Mouse (Mus musculus) forebrain, embryonic 15.5 days (tissue): ENCODE data around the gene Cmip. TPM values are rescaled to one million over a fixed set of nuclear protein-coding genes. Genes with fewer than 3 reads are reported as not detected.

Experiments
- ATAC-seq: fragments of 200-750 bp; cut with Nextera tagmentation; replicated peaks from 2 replicates; pipeline ENCODE4 v1.8.0; 2017; ENCODE audit warnings: mild to moderate bottlenecking, moderate TSS enrichment, moderate library complexity
- H3K27ac ChIP-seq: fragments of 300-500 bp; sonication (generic); replicated peaks from 2 replicates; pipeline ENCODE4 v1.5.1; 2015; ENCODE audit warnings: mild to moderate bottlenecking, inconsistent platforms
- H3K27me3 ChIP-seq: fragments of 300-500 bp; sonication (generic); 2 replicates; pipeline ENCODE4 v1.6.1; 2015; ENCODE audit warnings: inconsistent platforms
- H3K36me3 ChIP-seq: fragments of 300-500 bp; sonication (generic); 2 replicates; pipeline ENCODE4 v1.6.1; 2015; ENCODE audit warnings: mild to moderate bottlenecking, inconsistent platforms
- H3K4me1 ChIP-seq: fragments of 300-500 bp; sonication (generic); 2 replicates; pipeline ENCODE4 v1.6.1; 2015; ENCODE audit warnings: inconsistent platforms
- H3K4me2 ChIP-seq: fragments of 300-500 bp; sonication (generic); replicated peaks from 2 replicates; pipeline ENCODE4 v1.6.1; 2015; ENCODE audit warnings: mild to moderate bottlenecking, inconsistent platforms
- H3K4me3 ChIP-seq: fragments of 300-500 bp; sonication (generic); 2 replicates; pipeline ENCODE4 v1.5.1; 2015; ENCODE audit warnings: mild to moderate bottlenecking, inconsistent platforms
- H3K9ac ChIP-seq: fragments of 300-500 bp; sonication (generic); replicated peaks from 2 replicates; pipeline ENCODE4 v1.6.1; 2015; ENCODE audit warnings: mild to moderate bottlenecking, inconsistent platforms
- H3K9me3 ChIP-seq: fragments of 300-500 bp; sonication (generic); 2 replicates; pipeline ENCODE4 v1.6.1; 2016; ENCODE audit warnings: inconsistent platforms
- WGBS: fragments of 180-500 bp; shearing (Covaris S2); methylation state at CpG from one replicate; pipeline ENCODE4 v1.1.7; 2015; ENCODE audit warnings: mixed read lengths; 5-methylcytosine and 5-hydroxymethylcytosine counted together
- microRNA-seq: library from miRNA; unstranded; fragments of <30 nt; microRNA quantifications from one replicate; pipeline ENCODE4, GENCODE M21; 2016
- polyA plus RNA-seq: library from polyadenylated mRNA; unstranded; fragments of >200 nt; fragmentation: Nextera tagmentation; extraction: Ambion mirVana; gene quantifications from 2 replicates; pipeline ENCODE4 v1.2.1, GENCODE M21; 2015

The Cmip gene
- polyA plus RNA-seq, 1 experiment from 2014 or later = 83.8 TPM

- WGBS = 78% methylated on average over 2 of the region's 2 CpGs
- Histone ChIP-seq H3K27me3 (peaks cover 19% of the 10 kb centered on the region), H3K4me1 (peaks cover 15% of the 10 kb centered on the region), H3K4me2 (no peak overlapping the region), H3K27ac (no peak overlapping the region), H3K9me3 (no peaks in the 10 kb centered on the region), H3K9ac (no peak overlapping the region), H3K4me3 (no peak overlapping the region), H3K36me3 (no peaks in the 10 kb centered on the region)
- ATAC-seq = no peak
Observed at GRCm38 (mm10) chr8:117494874-117495273, 238.0 kb downstream of the Cmip start.

- no peak within 1 kb of the TSS for H3K27ac ChIP-seq
- no peaks in the 10 kb centered on the region for H3K36me3 ChIP-seq
- H3K4me2 ChIP-seq = peak within 1 kb of the TSS; percentile 93
- peak within 1 kb of the TSS; percentile 49 for H3K9ac ChIP-seq
- WGBS = 0% methylated on average over 59 of the region's 62 CpGs
- no peaks in the 10 kb centered on the region for H3K9me3 ChIP-seq
- H3K4me3 ChIP-seq = peak within 1 kb of the TSS; percentile 52
- peak; percentile 57 for ATAC-seq
- H3K4me1 ChIP-seq = peaks cover 15% of the 10 kb centered on the region
- H3K27me3 ChIP-seq = peaks cover 19% of the 10 kb centered on the region
Observed at GRCm38 (mm10) chr8:117498179-117498914, 241.5 kb downstream of the Cmip start, which contains the start of gene Plcg2. Gene Plcg2, plus strand, starts transcription at chr8:117498291.

- no peak overlapping the region for H3K9ac ChIP-seq
- WGBS = 17% methylated on average over 20 of the region's 20 CpGs
- no peak for ATAC-seq
Observed at GRCm38 (mm10) chr8:117498915-117499540, 242.2 kb downstream of the Cmip start.

DNA sequence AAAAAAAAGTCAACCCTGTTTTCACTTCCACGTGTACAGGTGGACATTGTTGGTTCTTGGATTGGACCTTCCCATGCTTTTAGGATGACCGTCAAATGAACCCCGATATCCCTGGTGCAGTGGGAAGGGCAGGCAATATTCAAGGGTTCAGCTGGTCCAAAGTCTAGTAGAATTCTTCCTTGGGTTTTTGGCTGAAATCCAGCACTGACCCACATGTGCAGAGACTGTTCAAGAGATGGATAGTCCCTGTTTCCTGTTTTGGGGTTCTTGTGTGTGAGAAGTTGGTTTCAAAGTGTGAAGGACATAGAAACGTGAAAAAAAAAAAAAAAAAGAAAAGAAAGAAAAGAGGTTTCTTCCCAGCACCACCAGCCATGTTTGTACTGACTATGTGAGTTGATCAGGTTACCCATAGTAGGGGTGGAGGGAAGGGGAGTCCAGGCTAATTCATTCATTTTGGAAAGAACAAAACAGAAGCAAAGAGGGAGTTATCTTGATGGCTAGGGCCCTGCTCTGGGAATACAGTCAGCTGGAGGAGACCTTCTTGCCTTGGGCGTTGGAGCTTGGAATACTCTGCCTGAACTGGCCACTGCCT, 243.5 kb downstream of the Cmip start:
- ATAC-seq = no peak
- no peak overlapping the region for H3K4me2 ChIP-seq
- H3K4me3 ChIP-seq = no peak overlapping the region
- no peaks in the 10 kb centered on the region for H3K36me3 ChIP-seq
- 85% methylated on average over 5 of the region's 5 CpGs for WGBS
- no peak overlapping the region for H3K9ac ChIP-seq
- H3K27ac ChIP-seq = no peak overlapping the region
- H3K27me3 ChIP-seq = peaks cover 19% of the 10 kb centered on the region
- peaks cover 15% of the 10 kb centered on the region for H3K4me1 ChIP-seq
- H3K9me3 ChIP-seq = no peaks in the 10 kb centered on the region

More at GRCm38 (mm10) chr8:117498915-117499540, 242.2 kb downstream of the Cmip start:
- peaks cover 19% of the 10 kb centered on the region for H3K27me3 ChIP-seq
- no peak overlapping the region for H3K27ac ChIP-seq
- no peaks in the 10 kb centered on the region for H3K9me3 ChIP-seq
- peak overlapping the region; percentile 52 for H3K4me3 ChIP-seq
- peaks cover 15% of the 10 kb centered on the region for H3K4me1 ChIP-seq
- H3K36me3 ChIP-seq = no peaks in the 10 kb centered on the region
- H3K4me2 ChIP-seq = peak overlapping the region; percentile 93

GRCm38 (mm10) chr8:117501323-117501722, 244.5 kb downstream of the Cmip start:
- Histone ChIP-seq H3K4me3 (no peak overlapping the region), H3K27ac (no peak overlapping the region), H3K9ac (no peak overlapping the region), H3K4me2 (no peak overlapping the region), H3K4me1 (peaks cover 15% of the 10 kb centered on the region), H3K36me3 (no peaks in the 10 kb centered on the region), H3K27me3 (peaks cover 19% of the 10 kb centered on the region), H3K9me3 (no peaks in the 10 kb centered on the region)
- 91% methylated on average over 6 of the region's 6 CpGs for WGBS
- no peak for ATAC-seq

- 63% methylated on average over 13 of the region's 13 CpGs for WGBS
- Histone ChIP-seq H3K4me1 (peaks cover 7% of the 10 kb centered on the region), H3K9ac (no peak overlapping the region), H3K36me3 (no peaks in the 10 kb centered on the region), H3K27me3 (peaks cover 9% of the 10 kb centered on the region), H3K4me2 (no peak overlapping the region), H3K9me3 (no peaks in the 10 kb centered on the region), H3K4me3 (no peak overlapping the region), H3K27ac (no peak overlapping the region)
- ATAC-seq = no peak
Observed at GRCm38 (mm10) chr8:117503405-117504069, 246.7 kb downstream of the Cmip start.

DNA sequence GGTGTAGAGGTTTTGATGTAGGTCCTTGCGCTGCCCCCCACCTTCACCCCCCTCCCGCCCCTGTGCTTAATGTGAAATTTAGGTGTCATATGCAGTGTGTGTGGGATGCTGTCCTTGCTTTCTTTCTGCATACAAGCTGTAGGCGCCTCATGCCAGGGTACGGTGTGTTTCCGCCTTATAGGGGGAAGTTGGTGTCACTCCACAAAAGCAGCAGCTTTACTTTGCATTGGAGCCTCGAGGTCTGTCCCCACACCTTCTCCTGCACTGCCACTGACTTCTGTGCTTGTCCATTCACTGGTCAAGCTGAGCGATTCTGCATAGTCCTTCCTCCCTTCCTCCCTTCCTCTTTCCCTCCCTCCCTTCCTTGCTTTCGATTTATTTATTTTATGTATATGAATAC, 250.8 kb downstream of the Cmip start:
- Histone ChIP-seq H3K27ac (no peak overlapping the region), H3K27me3 (no peaks in the 10 kb centered on the region), H3K36me3 (no peaks in the 10 kb centered on the region), H3K9ac (no peak overlapping the region), H3K4me3 (no peak overlapping the region), H3K4me1 (no peaks in the 10 kb centered on the region), H3K9me3 (no peaks in the 10 kb centered on the region), H3K4me2 (no peak overlapping the region)
- WGBS = 93% methylated on average over 8 of the region's 8 CpGs
- ATAC-seq = no peak

Small RNA genes lying within 50 kb of the gene (microRNA-seq; reads per million reads assigned to microRNA genes)
- gene Mir7077 = not detected
- gene Mir7078 = not detected

Other genes with a start within 250 kb of the Cmip start
- not detected in 2 replicates for gene Pkd1l2, start 174.6 kb upstream of the Cmip start, polyA plus RNA-seq
- 0.08 and 0.11 TPM in 2 replicates for gene Bco1, start 161.2 kb upstream of the Cmip start, polyA plus RNA-seq
- gene Gan, start 98.9 kb upstream of the Cmip start, polyA plus RNA-seq = 3.2 and 3.5 TPM in 2 replicates
- 0.86 and 0.89 TPM in 2 replicates for gene Plcg2, start 241.2 kb downstream of the Cmip start, polyA plus RNA-seq